Mouse (Mus musculus): ENCODE results near the gene Rxylt1.

- TF ChIP-seq CHD2 (IDR thresholded peaks at IDR 0.05; ENCODE audit: low read depth, low read length) (no peak), HCFC1 (IDR thresholded peaks at IDR 0.05; ENCODE audit: borderline replicate concordance, insufficient read depth, low read length) (no peak), ZC3H11A (IDR thresholded peaks at IDR 0.05; ENCODE audit: borderline replicate concordance, low read depth, low read length) (0 out of 2 replicates have a peak, but pooled peaks have one; percentile 12), ZNF384 (IDR thresholded peaks at IDR 0.05; ENCODE audit: low read depth, low read length) (no peak)
These were observed 42.6 kb downstream of the Rxylt1 start for GRCm38 (mm10) chr10:122054535-122054934.

Data from ES-E14 (cell line).